Mouse (Mus musculus) cerebellum, adult 2 months (tissue): ENCODE measurements around the gene Ptgr2. TPM values are rescaled to one million over a fixed set of nuclear protein-coding genes. Genes with fewer than 3 reads are reported as not detected.

Source experiments
- DNase-seq, 2 experiments: peaks; one replicate each; pipeline ENCODE4 v3.0.0; 2021
- H3K27ac ChIP-seq: fragments of 200-500 bp; 2 replicates; pipeline ENCODE4 v1.5.1; 2012; ENCODE audit warnings: low read length, control low read depth, inconsistent platforms; ENCODE audit not compliant: insufficient read depth
- H3K27me3 ChIP-seq: fragments of 200-500 bp; 2 replicates; pipeline ENCODE4 v1.6.1; 2012; ENCODE audit warnings: inconsistent platforms, mild to moderate bottlenecking, low read length, moderate library complexity; ENCODE audit not compliant: control insufficient read depth, insufficient read depth
- H3K4me1 ChIP-seq: fragments of 200-500 bp; 2 replicates; pipeline ENCODE4 v1.6.1; 2011; ENCODE audit warnings: low read length; ENCODE audit not compliant: control insufficient read depth, insufficient read depth
- H3K4me3 ChIP-seq: fragments of 200-500 bp; replicated peaks from 2 replicates; pipeline ENCODE3; 2011; ENCODE audit warnings: mild to moderate bottlenecking, low read depth, low read length, control low read depth; ENCODE audit not compliant: insufficient read depth
- CTCF ChIP-seq: fragments of 200-500 bp; IDR thresholded peaks from 2 replicates; pipeline ENCODE4 v1.5.1; 2011; ENCODE audit warnings: low read depth, mild to moderate bottlenecking, control low read depth, low read length, moderate library complexity, borderline replicate concordance; ENCODE audit not compliant: insufficient read depth
- POLR2A ChIP-seq: fragments of 200-500 bp; IDR thresholded peaks from 2 replicates; pipeline ENCODE4 v1.6.1; 2011; ENCODE audit warnings: low read length, control low read depth, borderline replicate concordance; ENCODE audit not compliant: insufficient read depth
- WGBS: fragments of 180-500 bp; shearing (Covaris S2); methylation state at CpG from one replicate; pipeline ENCODE4 v1.1.7; 2018; 5-methylcytosine and 5-hydroxymethylcytosine counted together
- polyA plus RNA-seq: library from polyadenylated mRNA; depleted of rRNA; stranded (reverse); fragments of >200 nt; gene quantifications from 2 replicates; pipeline ENCODE4 v1.2.3, GENCODE M21; 2012

The Ptgr2 gene
- polyA plus RNA-seq, 1 experiment, result 28.8 TPM

DNA sequence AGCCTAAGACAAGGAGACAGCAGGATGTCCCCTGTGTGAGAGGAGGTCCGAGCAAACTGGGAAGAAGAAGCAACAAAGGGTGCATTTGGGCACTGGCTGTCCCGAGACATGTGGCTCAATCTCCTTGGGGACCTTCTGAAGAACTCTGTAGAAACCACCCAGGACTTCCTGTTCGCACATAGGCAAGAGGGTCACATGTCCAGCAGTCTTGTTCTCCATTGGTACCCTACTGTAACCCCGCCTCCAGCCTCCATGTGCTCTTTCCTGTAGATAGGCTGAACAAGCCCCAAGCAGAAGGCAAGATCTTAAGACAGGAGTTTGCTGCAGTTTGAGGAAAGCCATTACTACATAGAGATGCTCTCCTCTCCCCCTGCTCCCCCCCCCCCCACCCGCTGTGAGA lies 32.2 kb upstream of the Ptgr2 start:
- Histone ChIP-seq H3K4me1 (no peaks in the 10 kb centered on the region), H3K27ac (no peak overlapping the region), H3K4me3 (no peak overlapping the region), H3K27me3 (no peaks in the 10 kb centered on the region)
- no peak for DNase-seq
- 83% methylated on average over 5 of the region's 5 CpGs for WGBS
- TF ChIP-seq CTCF, result no peak

DNA sequence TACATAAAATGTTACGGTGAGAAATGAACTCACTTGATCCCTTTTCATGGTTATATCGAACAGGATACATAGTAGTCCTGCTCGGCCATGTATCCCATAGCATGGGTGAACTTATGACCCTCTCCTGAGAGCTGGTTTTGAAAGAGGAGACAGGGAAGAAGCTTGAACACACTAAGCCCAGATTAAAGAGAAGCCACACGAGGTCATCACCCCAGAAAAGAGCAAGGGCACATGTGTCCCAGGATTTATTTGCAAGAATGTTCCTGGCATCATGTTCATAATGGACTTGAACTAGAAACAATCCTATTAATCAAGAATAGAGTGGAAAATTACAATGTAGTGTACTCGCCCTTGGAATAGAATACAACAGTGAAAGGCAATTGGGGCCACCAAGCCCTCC lies 30.1 kb upstream of the Ptgr2 start:
- no peak overlapping the region for H3K27ac ChIP-seq
- no peak for DNase-seq
- TF ChIP-seq CTCF, result no peak
- no peak for TF ChIP-seq POLR2A
- H3K4me3 ChIP-seq, result no peak overlapping the region
- 78% methylated on average over 5 of the region's 5 CpGs for WGBS
- H3K4me1 ChIP-seq, result no peaks in the 10 kb centered on the region
- no peaks in the 10 kb centered on the region for H3K27me3 ChIP-seq

DNA sequence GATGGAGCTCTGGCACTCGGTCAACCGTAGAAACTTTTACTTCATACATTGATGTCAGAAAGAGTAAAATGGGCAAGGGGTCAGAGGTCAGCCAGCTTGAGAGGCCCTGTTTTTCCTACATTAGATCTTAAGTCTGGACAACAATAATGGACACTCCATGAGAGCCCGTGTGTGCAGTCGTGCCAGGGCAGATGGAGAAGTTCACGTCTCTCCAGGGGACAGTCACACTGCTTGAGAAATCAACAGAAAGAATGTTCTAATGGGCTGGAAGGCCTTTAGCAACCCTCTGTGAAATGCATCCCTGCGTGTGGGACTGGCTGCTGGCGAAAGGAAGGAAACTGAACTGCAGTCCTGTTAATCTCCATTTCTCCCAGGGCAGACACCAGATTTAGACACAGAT lies 24.7 kb upstream of the Ptgr2 start:
- no peak for DNase-seq
- Histone ChIP-seq H3K4me1 (no peaks in the 10 kb centered on the region), H3K4me3 (no peak overlapping the region), H3K27ac (no peak overlapping the region), H3K27me3 (no peaks in the 10 kb centered on the region)
- TF ChIP-seq POLR2A (no peak), CTCF (no peak)
- WGBS, result 24% methylated on average over 7 of the region's 7 CpGs

DNA sequence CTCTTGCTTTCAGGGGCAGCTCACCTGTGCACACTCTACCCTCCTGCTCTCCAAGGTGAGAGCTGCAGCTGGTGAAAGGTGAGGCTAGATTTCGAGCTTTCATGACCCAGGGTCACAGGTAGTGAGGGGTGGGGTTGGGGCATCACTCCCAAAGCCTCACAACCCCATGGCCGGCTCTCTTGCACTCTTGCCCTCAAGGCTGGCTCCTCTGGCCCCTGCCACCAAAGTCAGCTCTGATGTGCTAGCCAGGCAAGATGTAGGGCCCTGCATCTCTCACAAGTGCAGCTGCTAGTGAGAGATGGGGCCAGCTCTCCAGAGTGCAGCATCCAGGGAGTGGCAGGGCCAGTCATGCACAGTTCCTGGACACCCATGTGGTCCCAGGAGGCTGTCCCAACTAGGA lies 17.8 kb upstream of the Ptgr2 start:
- WGBS, result 58% methylated on average over 2 of the region's 2 CpGs

GRCm38 (mm10) chr12:84273366-84273765 lies 11.7 kb upstream of the Ptgr2 start:
- 70% methylated on average over 5 of the region's 5 CpGs for WGBS
- Histone ChIP-seq H3K4me3 (no peak overlapping the region), H3K27ac (no peak overlapping the region), H3K4me1 (no peaks in the 10 kb centered on the region), H3K27me3 (no peaks in the 10 kb centered on the region; the same call in 1 of the 2 replicates)
- TF ChIP-seq POLR2A, result no peak
- DNase-seq, result no peak

More for the DNA sequence above, 17.8 kb upstream of the Ptgr2 start:
- Histone ChIP-seq H3K4me3 (no peak overlapping the region), H3K27me3 (no peaks in the 10 kb centered on the region), H3K27ac (no peak overlapping the region), H3K4me1 (no peaks in the 10 kb centered on the region)
- DNase-seq, result no peak
- no peak for TF ChIP-seq POLR2A
- TF ChIP-seq CTCF, result no peak

GRCm38 (mm10) chr12:84275288-84275687 lies 9.7 kb upstream of the Ptgr2 start:
- no peaks in the 10 kb centered on the region; the same call in 1 of the 2 replicates for H3K27me3 ChIP-seq
- no peak overlapping the region for H3K27ac ChIP-seq
- no peak for TF ChIP-seq CTCF
- TF ChIP-seq POLR2A, result no peak
- DNase-seq, result no peak
- no peak overlapping the region for H3K4me3 ChIP-seq
- H3K4me1 ChIP-seq, result no peaks in the 10 kb centered on the region
- WGBS, result 91% methylated on average over 9 of the region's 9 CpGs

GRCm38 (mm10) chr12:84276288-84276687 lies 8.7 kb upstream of the Ptgr2 start:
- DNase-seq, result no peak
- H3K27me3 ChIP-seq, result no peaks in the 10 kb centered on the region; the same call in 1 of the 2 replicates
- no peak for TF ChIP-seq CTCF
- no peak for TF ChIP-seq POLR2A
- no peak overlapping the region for H3K27ac ChIP-seq
- no peaks in the 10 kb centered on the region for H3K4me1 ChIP-seq
- WGBS, result 60% methylated on average over 2 of the region's 2 CpGs
- H3K4me3 ChIP-seq, result no peak overlapping the region

- H3K4me3 ChIP-seq, result no peak overlapping the region
- WGBS, result 80% methylated on average over 4 of the region's 4 CpGs
- H3K27ac ChIP-seq, result no peak overlapping the region
- no peak for DNase-seq
- no peaks in the 10 kb centered on the region for H3K4me1 ChIP-seq
- H3K27me3 ChIP-seq, result no peaks in the 10 kb centered on the region; the same call in 1 of the 2 replicates
- TF ChIP-seq CTCF (no peak), POLR2A (no peak)
These were observed 8.2 kb upstream of the Ptgr2 start for GRCm38 (mm10) chr12:84276799-84277198.

DNA sequence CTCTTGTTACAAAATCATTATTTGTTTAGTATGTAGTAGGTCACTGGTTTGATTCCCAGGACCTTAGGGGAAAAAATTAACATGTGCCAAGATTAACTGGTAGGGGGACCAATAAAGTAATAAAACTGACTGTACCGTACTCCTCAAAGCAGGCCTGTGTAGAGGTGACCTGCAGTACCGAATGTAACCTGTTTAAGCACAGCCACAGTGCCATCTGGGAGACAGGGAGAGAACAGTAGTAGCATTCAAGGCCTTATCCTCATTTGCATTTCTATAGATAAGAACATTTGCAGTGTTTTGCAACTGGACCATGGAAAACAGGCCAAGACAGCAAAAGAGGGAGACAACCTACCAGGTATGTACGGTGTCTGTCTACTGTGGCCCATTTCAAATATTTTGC lies 7.2 kb upstream of the Ptgr2 start:
- H3K27ac ChIP-seq, result no peak overlapping the region
- no peaks in the 10 kb centered on the region for H3K4me1 ChIP-seq
- no peak for DNase-seq
- WGBS, result 79% methylated on average over 3 of the region's 3 CpGs
- H3K27me3 ChIP-seq, result no peaks in the 10 kb centered on the region; the same call in 1 of the 2 replicates
- no peak overlapping the region for H3K4me3 ChIP-seq
- TF ChIP-seq CTCF (no peak), POLR2A (no peak)
